Mouse (Mus musculus): Measurements from ENCODE around the gene Spen. TPM values are rescaled to one million over a fixed set of nuclear protein-coding genes. Genes with fewer than 3 reads are reported as not detected.
A peak's percentile ranks its signal among the peaks of the same experiment; 100 is the strongest.
"Not testable (repeated sequence)": the region's sequence is repeated elsewhere in the genome, so short reads cannot be mapped to it uniquely, and the experiment has no call there.

Gene Spen
- polyA plus RNA-seq, 1 experiment from 2014 or later, result 12.1 TPM

DNA sequence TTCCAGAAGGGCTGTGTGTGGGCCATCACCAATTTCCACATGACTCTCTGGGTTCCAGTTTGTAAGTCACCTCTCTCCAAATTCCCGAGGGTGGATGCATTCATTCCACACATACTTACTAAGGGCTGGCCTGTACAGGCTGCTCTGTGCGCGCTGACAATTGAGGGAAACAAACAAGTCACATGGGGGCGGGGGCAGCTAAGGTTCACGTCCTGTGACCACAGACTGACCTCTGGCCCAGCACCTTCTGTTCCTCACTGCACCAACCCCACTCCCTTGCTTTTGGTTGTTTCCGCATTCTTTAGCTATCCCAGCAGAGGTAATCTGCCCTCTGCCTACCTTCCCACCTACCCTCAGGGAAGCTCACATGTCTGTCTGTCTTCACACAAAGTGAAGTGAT lies 31.6 kb upstream of the Spen start:
- DNase-seq (ENCODE audit: low spot score), result no peak

DNA sequence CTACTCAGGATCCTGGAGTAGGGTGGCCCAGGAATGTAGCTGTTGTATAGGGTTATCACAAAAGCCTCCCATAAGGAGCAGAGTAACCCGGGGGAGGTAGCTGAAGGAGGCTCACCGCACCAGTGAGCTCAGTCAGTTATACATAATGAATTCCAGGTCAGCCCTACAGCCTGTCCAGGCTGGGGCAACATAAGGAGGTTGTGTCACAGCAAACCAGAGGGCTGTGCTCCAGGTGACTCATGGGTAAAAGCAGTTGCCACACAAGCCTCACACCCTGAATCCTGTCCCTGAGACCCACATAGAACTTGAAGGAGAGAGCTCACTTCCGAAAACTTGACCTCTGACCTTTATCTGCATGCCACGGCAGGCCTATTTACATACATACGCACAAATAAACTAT lies 30.6 kb upstream of the Spen start:
- no peak overlapping the region for H3K27ac ChIP-seq (replicated peaks)
- no peak overlapping the region; the same call in 1 of the 2 replicates for H3K4me3 ChIP-seq
- H3K27me3 ChIP-seq (replicated peaks; ENCODE audit: low read depth, poor library complexity, severe bottlenecking), result no peaks in the 10 kb centered on the region
- 82% methylated on average over 5 of the region's 5 CpGs for WGBS
- no peaks in the 10 kb centered on the region for H3K9me3 ChIP-seq
- DNase-seq (ENCODE audit: low spot score), result no peak
- H3K4me1 ChIP-seq, result peaks cover 10% of the 10 kb centered on the region
- no peaks in the 10 kb centered on the region for H3K36me3 ChIP-seq (replicated peaks)

More for the DNA sequence above, 31.6 kb upstream of the Spen start:
- Histone ChIP-seq H3K27ac (replicated peaks) (no peak overlapping the region), H3K4me1 (peaks cover 13% of the 10 kb centered on the region), H3K9me3 (no peaks in the 10 kb centered on the region), H3K4me3 (no peak overlapping the region), H3K36me3 (replicated peaks) (no peaks in the 10 kb centered on the region), H3K27me3 (replicated peaks; ENCODE audit: low read depth, poor library complexity, severe bottlenecking) (no peaks in the 10 kb centered on the region; the same call in 1 of the 2 replicates)
- 63% methylated on average over 6 of the region's 6 CpGs for WGBS

DNA sequence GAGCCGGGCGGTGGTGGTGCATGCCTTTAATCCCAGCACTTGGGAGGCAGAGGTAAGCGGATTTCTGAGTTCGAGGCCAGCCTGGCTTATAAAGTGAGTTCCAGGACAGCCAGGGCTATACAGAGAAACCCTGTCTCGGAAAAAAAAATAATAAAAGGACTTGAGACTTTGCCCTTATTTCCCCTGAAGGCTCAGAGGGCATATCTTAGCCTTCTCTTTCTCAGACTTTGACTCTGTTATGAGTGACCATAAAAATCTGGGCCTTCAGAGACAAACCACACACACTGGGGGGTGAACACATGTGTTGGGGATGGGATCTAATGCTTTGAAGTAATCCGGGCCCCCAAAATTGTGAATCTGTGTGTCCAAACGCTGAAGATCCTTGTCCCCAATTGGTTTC lies 28.8 kb upstream of the Spen start:
- not testable (repeated sequence) for H3K36me3 ChIP-seq (replicated peaks); H3K4me1 ChIP-seq; H3K9me3 ChIP-seq; H3K4me3 ChIP-seq; H3K27me3 ChIP-seq (replicated peaks; ENCODE audit: low read depth, poor library complexity, severe bottlenecking); DNase-seq (ENCODE audit: low spot score); H3K27ac ChIP-seq (replicated peaks)
- 90% methylated on average over 7 of the region's 7 CpGs for WGBS

DNA sequence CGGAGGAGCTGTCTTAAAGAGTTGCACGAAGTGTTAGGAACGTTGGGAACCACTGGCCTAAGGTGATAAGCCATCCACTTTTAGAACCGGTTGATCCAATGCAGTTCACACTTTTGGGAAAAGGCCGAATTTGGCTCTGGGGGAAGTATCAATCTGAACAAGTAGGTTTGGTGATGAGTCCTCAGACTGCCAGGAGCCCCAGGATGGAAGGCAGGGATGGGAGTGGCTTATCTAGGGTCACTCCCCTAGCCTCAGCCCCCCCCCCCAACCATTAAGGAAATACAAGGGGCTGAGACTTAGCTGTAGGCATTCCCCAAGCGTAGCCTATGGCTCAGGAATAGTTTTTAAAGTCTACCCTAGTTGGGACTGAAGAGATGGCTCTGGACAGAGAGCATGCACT lies 27.8 kb upstream of the Spen start:
- WGBS, result 90% methylated on average over 6 of the region's 6 CpGs
- no peak for DNase-seq (ENCODE audit: low spot score)

DNA sequence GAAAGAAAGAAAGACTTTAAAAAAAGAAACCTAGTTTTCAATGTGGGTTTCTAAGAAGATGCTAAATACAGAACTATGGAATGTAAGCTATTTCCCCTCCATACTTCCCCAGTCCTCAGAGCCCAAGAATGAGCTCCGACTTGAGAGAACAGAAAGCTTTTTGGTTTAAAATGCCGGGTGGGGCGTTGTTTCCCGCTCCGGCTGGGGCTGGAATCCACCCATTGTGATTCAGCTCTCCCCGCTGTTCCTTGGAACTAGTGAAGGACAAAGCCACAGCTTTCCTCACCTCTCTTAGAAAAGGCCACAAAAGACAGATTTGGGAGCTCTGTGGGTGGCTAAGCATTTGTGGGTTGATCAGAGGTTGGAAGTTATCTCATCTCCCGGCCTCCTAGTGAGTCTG lies 26.9 kb upstream of the Spen start:
- no peak for DNase-seq (ENCODE audit: low spot score)
- H3K27ac ChIP-seq (replicated peaks), result 0 out of 2 replicates have a peak overlapping the region, but pooled peaks have one; percentile 4
- no peaks in the 10 kb centered on the region for H3K27me3 ChIP-seq (replicated peaks; ENCODE audit: low read depth, poor library complexity, severe bottlenecking)
- no peaks in the 10 kb centered on the region; the same call in 1 of the 2 replicates for H3K4me1 ChIP-seq
- H3K9me3 ChIP-seq, result no peaks in the 10 kb centered on the region
- no peaks in the 10 kb centered on the region for H3K36me3 ChIP-seq (replicated peaks)
- 50% methylated on average over 7 of the region's 7 CpGs for WGBS
- no peak overlapping the region for H3K4me3 ChIP-seq

More for the DNA sequence above, 27.8 kb upstream of the Spen start:
- H3K4me1 ChIP-seq, result no peaks in the 10 kb centered on the region; the same call in 1 of the 2 replicates
- no peaks in the 10 kb centered on the region for H3K36me3 ChIP-seq (replicated peaks)
- H3K27me3 ChIP-seq (replicated peaks; ENCODE audit: low read depth, poor library complexity, severe bottlenecking), result no peaks in the 10 kb centered on the region
- H3K4me3 ChIP-seq, result no peak overlapping the region
- no peaks in the 10 kb centered on the region for H3K9me3 ChIP-seq
- no peak overlapping the region for H3K27ac ChIP-seq (replicated peaks)

DNA sequence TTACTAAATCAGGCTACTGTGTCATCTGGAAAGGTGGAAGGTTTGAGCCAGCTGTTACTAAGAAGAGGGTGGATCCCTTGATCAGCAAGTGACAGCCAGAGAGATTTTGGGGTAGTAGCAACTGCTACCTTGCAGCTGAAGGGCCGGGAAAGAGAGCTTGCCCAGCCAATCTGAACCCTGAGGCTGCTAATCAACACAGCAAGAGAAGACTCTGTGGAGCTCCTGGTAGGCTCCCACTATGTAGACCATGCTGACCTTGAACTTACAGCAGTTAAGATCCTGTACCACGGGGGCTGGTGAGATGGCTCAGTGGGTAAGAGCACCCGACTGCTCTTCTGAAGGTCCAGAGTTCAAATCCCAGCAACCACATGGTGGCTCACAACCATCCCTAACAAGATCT lies 26.3 kb upstream of the Spen start:
- Histone ChIP-seq H3K4me1 (peaks cover 4% of the 10 kb centered on the region), H3K4me3 (no peak overlapping the region), H3K27me3 (replicated peaks; ENCODE audit: low read depth, poor library complexity, severe bottlenecking) (no peaks in the 10 kb centered on the region), H3K27ac (replicated peaks) (no peak overlapping the region), H3K36me3 (replicated peaks) (no peaks in the 10 kb centered on the region), H3K9me3 (no peaks in the 10 kb centered on the region)
- no peak for DNase-seq (ENCODE audit: low spot score)
- WGBS, result 80% methylated on average over 3 of the region's 3 CpGs

DNA sequence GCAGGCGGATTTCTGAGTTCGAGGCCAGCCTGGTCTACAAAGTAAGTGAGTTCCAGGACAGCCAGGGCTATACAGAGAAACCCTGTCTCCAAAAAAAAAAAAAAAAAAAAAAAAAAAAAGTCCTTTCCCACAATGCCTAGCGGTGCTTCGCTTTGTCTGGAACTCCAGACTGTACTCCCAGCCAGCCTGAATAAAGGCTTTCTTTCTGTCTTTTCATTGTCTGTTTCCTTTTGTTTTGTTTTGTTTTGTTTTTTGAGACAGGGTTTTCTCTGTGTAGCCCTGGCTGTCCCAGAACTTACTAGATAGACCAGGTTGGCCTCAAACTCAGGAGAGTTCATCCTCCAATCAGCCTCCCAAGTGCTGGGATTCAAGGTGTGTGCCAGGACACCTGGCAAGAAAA lies 25.8 kb upstream of the Spen start:
- no peaks in the 10 kb centered on the region for H3K27me3 ChIP-seq (replicated peaks; ENCODE audit: low read depth, poor library complexity, severe bottlenecking)
- H3K36me3 ChIP-seq (replicated peaks), result no peaks in the 10 kb centered on the region
- H3K9me3 ChIP-seq, result no peaks in the 10 kb centered on the region
- H3K4me3 ChIP-seq, result no peak overlapping the region
- 94% methylated on average over 4 of the region's 4 CpGs for WGBS
- H3K4me1 ChIP-seq, result peaks cover 9% of the 10 kb centered on the region
- no peak for DNase-seq (ENCODE audit: low spot score)
- no peak overlapping the region for H3K27ac ChIP-seq (replicated peaks)

DNA sequence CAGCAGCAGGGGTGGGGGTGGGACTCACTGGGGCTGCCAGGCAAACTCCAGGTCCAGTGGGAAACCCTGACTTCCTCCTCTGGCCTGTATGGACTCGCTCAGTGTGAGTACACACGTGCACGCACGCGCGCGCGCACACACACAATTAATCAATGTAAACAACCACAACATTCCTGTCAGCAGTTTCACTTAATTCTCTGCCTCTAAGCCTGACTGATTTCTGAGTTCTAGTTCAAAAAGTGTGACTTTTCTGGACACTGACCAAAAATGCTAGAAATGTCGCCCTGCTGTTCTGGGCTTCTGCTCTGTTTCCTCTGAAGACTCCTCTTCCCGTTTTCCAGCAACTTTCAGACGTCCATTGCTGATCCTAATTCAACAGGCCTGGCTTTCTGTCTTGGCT lies 23.9 kb upstream of the Spen start:
- WGBS, result 89% methylated on average over 11 of the region's 11 CpGs
- no peak overlapping the region for H3K27ac ChIP-seq (replicated peaks)

DNA sequence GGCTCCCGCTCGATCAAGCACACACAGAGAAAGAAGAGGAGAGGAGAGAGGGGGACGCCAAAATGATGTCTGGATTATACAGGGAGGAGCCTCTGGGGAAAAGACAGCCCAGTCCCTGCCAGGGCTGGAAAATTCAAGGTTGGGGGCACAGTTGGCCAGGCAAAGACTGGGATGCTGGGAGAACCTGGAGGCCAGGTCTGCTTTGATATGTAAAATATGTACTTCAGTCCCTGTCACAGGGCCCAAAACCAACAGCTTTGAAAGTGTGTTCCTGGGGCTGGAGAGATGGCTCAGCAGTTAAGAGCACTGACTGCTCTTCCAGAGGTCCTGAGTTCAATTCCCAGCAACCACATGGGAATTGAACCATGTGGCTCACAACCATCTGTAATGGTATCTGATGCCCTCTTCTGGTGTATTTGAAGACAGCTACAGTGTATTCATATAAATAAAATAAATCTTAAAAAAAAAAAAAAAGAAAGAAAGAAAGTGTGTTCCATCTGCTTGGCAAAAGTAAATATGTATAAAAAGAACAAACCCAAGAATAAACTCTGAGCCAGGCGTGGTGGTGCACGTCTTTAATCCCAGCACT lies 23.0 kb upstream of the Spen start:
- H3K27ac ChIP-seq (replicated peaks); H3K4me3 ChIP-seq; H3K9me3 ChIP-seq; DNase-seq (ENCODE audit: low spot score); H3K27me3 ChIP-seq (replicated peaks; ENCODE audit: low read depth, poor library complexity, severe bottlenecking); H3K36me3 ChIP-seq (replicated peaks): not testable (repeated sequence)
- 85% methylated on average over 5 of the region's 5 CpGs for WGBS
- peaks cover 22% of the 10 kb centered on the region for H3K4me1 ChIP-seq

More for the DNA sequence above, 23.9 kb upstream of the Spen start:
- no peak for DNase-seq (ENCODE audit: low spot score)
- H3K4me3 ChIP-seq, result no peak overlapping the region
- H3K36me3 ChIP-seq (replicated peaks), result no peaks in the 10 kb centered on the region
- H3K9me3 ChIP-seq, result no peaks in the 10 kb centered on the region
- H3K27me3 ChIP-seq (replicated peaks; ENCODE audit: low read depth, poor library complexity, severe bottlenecking), result peaks cover 4% of the 10 kb centered on the region; the same call in 1 of the 2 replicates
- peaks cover 22% of the 10 kb centered on the region for H3K4me1 ChIP-seq

DNA sequence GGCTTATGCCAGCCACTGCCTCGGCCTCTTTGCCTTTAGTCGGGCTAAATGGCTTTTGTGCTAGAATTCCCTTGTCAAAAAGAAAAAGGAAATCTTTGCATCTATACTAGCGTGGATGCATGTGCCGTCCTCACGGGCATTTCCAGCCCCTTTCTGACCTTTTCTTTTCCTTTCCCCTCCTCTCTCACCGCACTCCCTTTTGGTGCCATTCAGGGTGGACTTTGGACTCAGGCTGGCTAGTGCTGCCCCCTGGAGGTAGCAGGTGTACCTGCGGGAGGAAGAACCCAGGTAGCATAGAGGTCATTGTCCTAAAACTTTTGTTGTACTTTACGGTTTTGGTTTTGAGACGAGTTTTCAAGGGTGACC lies 21.5 kb upstream of the Spen start:
- DNase-seq (ENCODE audit: low spot score), result peak; percentile 85
- H3K4me3 ChIP-seq, result peak overlapping the region; percentile 61
- WGBS, result 4% methylated on average over 9 of the region's 9 CpGs
- H3K27me3 ChIP-seq (replicated peaks; ENCODE audit: low read depth, poor library complexity, severe bottlenecking), result peaks cover 4% of the 10 kb centered on the region; the same call in 1 of the 2 replicates
- peaks cover 22% of the 10 kb centered on the region for H3K4me1 ChIP-seq
- no peaks in the 10 kb centered on the region for H3K36me3 ChIP-seq (replicated peaks)
- H3K9me3 ChIP-seq, result no peaks in the 10 kb centered on the region
- H3K27ac ChIP-seq (replicated peaks), result peak overlapping the region; percentile 83

DNA sequence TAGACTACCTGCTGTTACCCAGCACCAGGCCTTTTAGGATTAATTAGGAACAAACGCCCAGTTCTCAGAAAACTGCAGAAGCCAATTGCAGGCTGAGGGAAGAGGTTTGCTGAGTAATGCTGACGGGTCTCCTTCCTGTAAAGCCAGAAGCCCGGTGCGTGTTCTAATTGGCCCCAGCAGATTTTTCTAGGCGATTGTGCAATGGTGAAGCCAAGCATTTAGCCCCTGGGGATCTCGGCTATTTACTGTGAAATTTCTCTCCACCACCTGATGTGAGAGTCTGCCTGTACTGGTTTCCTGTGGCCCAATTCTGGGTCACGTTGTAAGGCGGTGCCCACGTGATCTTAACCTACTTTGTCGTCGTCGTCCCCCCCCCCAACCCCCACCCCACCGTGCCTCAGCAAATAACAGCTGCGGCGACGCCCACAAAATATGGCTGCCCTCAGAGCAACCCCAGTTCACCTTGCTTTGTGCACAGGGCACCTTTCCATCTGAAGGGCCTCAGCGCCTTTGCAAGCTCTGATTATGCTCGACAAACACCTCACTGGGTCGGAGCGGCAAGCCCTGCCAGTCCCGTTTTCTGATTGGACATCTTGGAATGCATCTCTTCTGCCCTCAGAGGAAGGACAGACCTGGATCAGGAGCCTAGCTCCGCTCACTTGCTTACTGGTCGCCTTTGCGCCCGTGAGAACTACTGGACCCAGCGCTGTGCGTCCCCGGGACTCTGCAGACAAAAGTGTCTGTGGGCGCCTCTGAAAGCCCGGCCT lies 20.9 kb upstream of the Spen start:
- Histone ChIP-seq H3K4me1 (peaks cover 22% of the 10 kb centered on the region), H3K36me3 (replicated peaks) (no peaks in the 10 kb centered on the region), H3K27ac (replicated peaks) (peak overlapping the region; percentile 83), H3K9me3 (no peaks in the 10 kb centered on the region), H3K4me3 (peak overlapping the region; percentile 61), H3K27me3 (replicated peaks; ENCODE audit: low read depth, poor library complexity, severe bottlenecking) (peaks cover 4% of the 10 kb centered on the region; the same call in 1 of the 2 replicates)
- under 1% methylated on average over 30 of the region's 30 CpGs for WGBS
- peak; percentile 82 for DNase-seq (ENCODE audit: low spot score)

DNA sequence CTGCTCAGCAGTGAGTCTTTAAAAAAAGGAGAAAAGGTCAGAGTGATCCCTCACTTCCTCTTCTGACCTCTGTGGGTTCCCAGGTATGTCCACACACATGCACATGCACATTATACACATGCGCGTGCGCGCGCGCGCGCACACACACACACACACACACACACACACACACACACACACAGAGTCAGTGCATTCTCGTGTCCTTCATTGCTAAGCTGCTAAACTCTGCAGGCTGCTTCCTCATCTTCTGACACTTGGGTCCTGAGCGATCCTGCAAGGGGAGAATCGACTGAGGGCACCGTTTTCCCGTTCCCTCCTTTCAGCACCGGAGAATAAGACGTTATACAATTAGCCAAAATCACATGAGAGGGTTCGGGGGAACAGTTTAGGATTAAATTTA lies 20.3 kb upstream of the Spen start:
- 17% methylated on average over 16 of the region's 16 CpGs for WGBS
- H3K27me3 ChIP-seq (replicated peaks; ENCODE audit: low read depth, poor library complexity, severe bottlenecking), result peaks cover 4% of the 10 kb centered on the region; the same call in 1 of the 2 replicates
- peak overlapping the region; percentile 61 for H3K4me3 ChIP-seq
- no peaks in the 10 kb centered on the region for H3K36me3 ChIP-seq (replicated peaks)
- peaks cover 22% of the 10 kb centered on the region for H3K4me1 ChIP-seq
- no peaks in the 10 kb centered on the region for H3K9me3 ChIP-seq
- DNase-seq (ENCODE audit: low spot score), result peak; percentile 50
- peak overlapping the region; percentile 41; the same call in 1 of the 2 replicates for H3K27ac ChIP-seq (replicated peaks)

DNA sequence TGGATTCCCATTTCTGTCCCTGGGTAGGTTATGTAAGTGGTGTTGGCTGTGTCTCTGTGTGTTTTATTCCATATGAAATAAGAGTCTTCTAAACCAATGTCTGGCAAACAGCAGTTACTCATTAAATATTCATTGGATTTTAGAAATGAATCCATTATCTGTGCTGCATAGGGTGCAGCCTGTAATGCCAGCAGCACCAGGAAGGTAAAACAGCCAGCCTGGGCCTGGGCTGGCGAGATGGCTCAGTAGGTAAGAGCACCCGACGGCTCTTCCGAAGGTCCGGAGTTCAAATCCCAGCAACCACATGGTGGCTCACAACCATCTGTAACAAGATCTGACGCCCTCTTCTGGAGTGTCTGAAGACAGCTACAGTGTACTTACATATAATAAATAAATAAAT lies 17.8 kb upstream of the Spen start:
- peaks cover 31% of the 10 kb centered on the region for H3K4me1 ChIP-seq
- H3K4me3 ChIP-seq; H3K27ac ChIP-seq (replicated peaks); DNase-seq (ENCODE audit: low spot score); H3K27me3 ChIP-seq (replicated peaks; ENCODE audit: low read depth, poor library complexity, severe bottlenecking); H3K9me3 ChIP-seq; H3K36me3 ChIP-seq (replicated peaks): not testable (repeated sequence)
- 88% methylated on average over 6 of the region's 6 CpGs for WGBS
